Mouse (Mus musculus): ENCODE results near the gene Pcnx2.

- no peak for TF ChIP-seq GATA1 (IDR thresholded peaks at IDR 0.05; ENCODE audit: borderline replicate concordance, low read length)
- no peak for TF ChIP-seq FLI1 (IDR thresholded peaks at IDR 0.05; ENCODE audit: low read length)
Measured at GRCm38 (mm10) chr8:125931822-125932221, 33.7 kb upstream of the Pcnx2 start.
